Mouse (Mus musculus) neural tube, embryonic 13.5 days (tissue): Measurements from ENCODE around the gene Dennd1a. TPM values are rescaled to one million over a fixed set of nuclear protein-coding genes. Genes with fewer than 3 reads are reported as not detected.

Experiments used
- ATAC-seq: fragments of 200-750 bp; cut with Nextera tagmentation; 2 replicates; pipeline ENCODE4 v1.8.0; 2017; ENCODE audit warnings: low read depth, mild to moderate bottlenecking, moderate TSS enrichment, moderate library complexity
- H3K27ac ChIP-seq: fragments of 300-500 bp; sonication (generic); replicated peaks from 2 replicates; pipeline ENCODE4 v1.5.1; 2015; ENCODE audit warnings: moderate library complexity, mild to moderate bottlenecking, inconsistent platforms
- H3K27me3 ChIP-seq: fragments of 300-500 bp; sonication (generic); 2 replicates; pipeline ENCODE4 v1.6.1; 2015; ENCODE audit warnings: mild to moderate bottlenecking, inconsistent platforms
- H3K36me3 ChIP-seq: fragments of 300-500 bp; sonication (generic); 2 replicates; pipeline ENCODE4 v1.6.1; 2015; ENCODE audit warnings: mild to moderate bottlenecking, inconsistent platforms
- H3K4me1 ChIP-seq: fragments of 300-500 bp; sonication (generic); replicated peaks from 2 replicates; pipeline ENCODE4 v1.6.1; 2015; ENCODE audit warnings: inconsistent platforms
- H3K4me2 ChIP-seq: fragments of 300-500 bp; sonication (generic); 2 replicates; pipeline ENCODE4 v1.6.1; 2015; ENCODE audit warnings: inconsistent platforms, mild to moderate bottlenecking, moderate library complexity
- H3K4me3 ChIP-seq: fragments of 300-500 bp; sonication (generic); 2 replicates; pipeline ENCODE4 v1.5.1; 2015; ENCODE audit warnings: mild to moderate bottlenecking, inconsistent platforms
- H3K9ac ChIP-seq: fragments of 300-500 bp; sonication (generic); 2 replicates; pipeline ENCODE4 v1.6.1; 2015; ENCODE audit warnings: moderate library complexity, mild to moderate bottlenecking, inconsistent platforms
- H3K9me3 ChIP-seq: fragments of 300-500 bp; sonication (generic); 2 replicates; pipeline ENCODE4 v1.6.1; 2016; ENCODE audit warnings: inconsistent platforms
- WGBS: fragments of 180-500 bp; shearing (Covaris S2); methylation state at CpG from one replicate; pipeline ENCODE4 v1.1.7; 2015; 5-methylcytosine and 5-hydroxymethylcytosine counted together
- polyA plus RNA-seq: library from polyadenylated mRNA; unstranded; fragments of >200 nt; fragmentation: Nextera tagmentation; extraction: Ambion mirVana; gene quantifications from 2 replicates; pipeline ENCODE4 v1.2.1, GENCODE M21; 2015

Gene Dennd1a
- polyA plus RNA-seq, 1 experiment from 2014 or later = 14.6 TPM

GRCm38 (mm10) chr2:38159736-38160135, 127.5 kb downstream of the Dennd1a start:
- H3K27ac ChIP-seq = no peak overlapping the region
- no peak overlapping the region for H3K4me2 ChIP-seq
- H3K4me1 ChIP-seq = peaks cover 9% of the 10 kb centered on the region
- 79% methylated on average over 1 of the region's 1 CpGs for WGBS
- H3K36me3 ChIP-seq = no peaks in the 10 kb centered on the region
- H3K9me3 ChIP-seq = no peaks in the 10 kb centered on the region
- H3K4me3 ChIP-seq = no peak overlapping the region
- ATAC-seq = no peak
- no peaks in the 10 kb centered on the region for H3K27me3 ChIP-seq
- no peak overlapping the region for H3K9ac ChIP-seq

- no peak overlapping the region for H3K9ac ChIP-seq
- H3K36me3 ChIP-seq = no peaks in the 10 kb centered on the region
- 33% methylated on average over 1 of the region's 1 CpGs for WGBS
- H3K27ac ChIP-seq = no peak overlapping the region
- peaks cover 6% of the 10 kb centered on the region for H3K4me1 ChIP-seq
- no peak overlapping the region for H3K4me3 ChIP-seq
- no peak for ATAC-seq
- H3K9me3 ChIP-seq = no peaks in the 10 kb centered on the region
- no peak overlapping the region for H3K4me2 ChIP-seq
- no peaks in the 10 kb centered on the region for H3K27me3 ChIP-seq
Observed at GRCm38 (mm10) chr2:38157002-38157401, 130.2 kb downstream of the Dennd1a start.

GRCm38 (mm10) chr2:38156001-38156400, 131.2 kb downstream of the Dennd1a start:
- H3K27ac ChIP-seq = no peak overlapping the region
- H3K4me1 ChIP-seq = peaks cover 6% of the 10 kb centered on the region
- no peak overlapping the region for H3K9ac ChIP-seq
- no peak for ATAC-seq
- H3K4me3 ChIP-seq = no peak overlapping the region
- WGBS = 63% methylated on average over 2 of the region's 2 CpGs
- no peak overlapping the region for H3K4me2 ChIP-seq
- no peaks in the 10 kb centered on the region for H3K9me3 ChIP-seq
- H3K27me3 ChIP-seq = no peaks in the 10 kb centered on the region
- H3K36me3 ChIP-seq = no peaks in the 10 kb centered on the region

- H3K4me1 ChIP-seq = peaks cover 20% of the 10 kb centered on the region
- H3K27me3 ChIP-seq = no peaks in the 10 kb centered on the region
- no peak overlapping the region for H3K4me2 ChIP-seq
- no peak overlapping the region for H3K4me3 ChIP-seq
- H3K36me3 ChIP-seq = no peaks in the 10 kb centered on the region
- no peak for ATAC-seq
- no peak overlapping the region for H3K9ac ChIP-seq
- no peak overlapping the region for H3K27ac ChIP-seq
- no peaks in the 10 kb centered on the region for H3K9me3 ChIP-seq
Observed at GRCm38 (mm10) chr2:38144831-38145230, 142.4 kb downstream of the Dennd1a start.

- Histone ChIP-seq H3K27ac (no peak overlapping the region), H3K4me3 (no peak overlapping the region), H3K9me3 (no peaks in the 10 kb centered on the region), H3K36me3 (no peaks in the 10 kb centered on the region), H3K4me2 (no peak overlapping the region), H3K4me1 (peaks cover 23% of the 10 kb centered on the region), H3K27me3 (no peaks in the 10 kb centered on the region), H3K9ac (no peak overlapping the region)
- WGBS = 22% methylated on average over 8 of the region's 8 CpGs
- ATAC-seq = no peak
Observed at GRCm38 (mm10) chr2:38144067-38144779, 143.0 kb downstream of the Dennd1a start.

- no peaks in the 10 kb centered on the region for H3K9me3 ChIP-seq
- no peak overlapping the region for H3K27ac ChIP-seq
- no peak for ATAC-seq
- H3K4me1 ChIP-seq = peaks cover 23% of the 10 kb centered on the region
- no peak overlapping the region for H3K4me3 ChIP-seq
- H3K4me2 ChIP-seq = no peak overlapping the region
- WGBS = 27% methylated on average over 5 of the region's 5 CpGs
- H3K27me3 ChIP-seq = no peaks in the 10 kb centered on the region
- H3K9ac ChIP-seq = no peak overlapping the region
- no peaks in the 10 kb centered on the region for H3K36me3 ChIP-seq
Observed at GRCm38 (mm10) chr2:38142905-38143304, 144.3 kb downstream of the Dennd1a start.

- peaks cover 28% of the 10 kb centered on the region for H3K4me1 ChIP-seq
- ATAC-seq = no peak
Observed at GRCm38 (mm10) chr2:38142210-38142609, 145.0 kb downstream of the Dennd1a start.

GRCm38 (mm10) chr2:38139536-38139935, 147.7 kb downstream of the Dennd1a start:
- H3K4me1 ChIP-seq = peaks cover 35% of the 10 kb centered on the region
- no peaks in the 10 kb centered on the region for H3K27me3 ChIP-seq
- no peak overlapping the region for H3K27ac ChIP-seq
- H3K9me3 ChIP-seq = no peaks in the 10 kb centered on the region
- no peak overlapping the region for H3K4me2 ChIP-seq
- no peak overlapping the region for H3K4me3 ChIP-seq
- ATAC-seq = no peak
- H3K36me3 ChIP-seq = no peaks in the 10 kb centered on the region
- 56% methylated on average over 3 of the region's 3 CpGs for WGBS
- no peak overlapping the region for H3K9ac ChIP-seq

More at GRCm38 (mm10) chr2:38142210-38142609, 145.0 kb downstream of the Dennd1a start:
- Histone ChIP-seq H3K4me2 (no peak overlapping the region), H3K9ac (no peak overlapping the region), H3K27ac (no peak overlapping the region), H3K9me3 (no peaks in the 10 kb centered on the region), H3K4me3 (no peak overlapping the region), H3K27me3 (no peaks in the 10 kb centered on the region), H3K36me3 (no peaks in the 10 kb centered on the region)
- 69% methylated on average over 2 of the region's 2 CpGs for WGBS

GRCm38 (mm10) chr2:38137086-38137485, 150.1 kb downstream of the Dennd1a start:
- Histone ChIP-seq H3K27ac (no peak overlapping the region), H3K9me3 (no peaks in the 10 kb centered on the region), H3K27me3 (peaks cover 4% of the 10 kb centered on the region; the same call in 1 of the 2 replicates), H3K4me1 (peaks cover 22% of the 10 kb centered on the region), H3K36me3 (no peaks in the 10 kb centered on the region), H3K4me3 (no peak overlapping the region), H3K4me2 (no peak overlapping the region), H3K9ac (no peak overlapping the region)
- peak; percentile 87 for ATAC-seq
- 8% methylated on average over 5 of the region's 5 CpGs for WGBS

GRCm38 (mm10) chr2:38135427-38135826, 151.8 kb downstream of the Dennd1a start:
- peaks cover 4% of the 10 kb centered on the region; the same call in 1 of the 2 replicates for H3K27me3 ChIP-seq
- H3K4me2 ChIP-seq = no peak overlapping the region
- H3K9ac ChIP-seq = no peak overlapping the region
- WGBS = 51% methylated on average over 3 of the region's 3 CpGs
- no peak for ATAC-seq
- no peak overlapping the region for H3K4me3 ChIP-seq
- peaks cover 22% of the 10 kb centered on the region for H3K4me1 ChIP-seq
- H3K27ac ChIP-seq = no peak overlapping the region
- H3K9me3 ChIP-seq = no peaks in the 10 kb centered on the region
- no peaks in the 10 kb centered on the region for H3K36me3 ChIP-seq

- Histone ChIP-seq H3K4me3 (no peak overlapping the region), H3K4me2 (no peak overlapping the region), H3K36me3 (no peaks in the 10 kb centered on the region), H3K9me3 (no peaks in the 10 kb centered on the region), H3K27ac (no peak overlapping the region), H3K9ac (no peak overlapping the region), H3K27me3 (peaks cover 4% of the 10 kb centered on the region; the same call in 1 of the 2 replicates), H3K4me1 (peaks cover 13% of the 10 kb centered on the region)
- WGBS = 87% methylated on average over 5 of the region's 5 CpGs
- no peak for ATAC-seq
Observed at GRCm38 (mm10) chr2:38133036-38133825, 154.0 kb downstream of the Dennd1a start.

GRCm38 (mm10) chr2:38132233-38132822, 154.9 kb downstream of the Dennd1a start:
- Histone ChIP-seq H3K27me3 (peaks cover 4% of the 10 kb centered on the region; the same call in 1 of the 2 replicates), H3K4me1 (peaks cover 10% of the 10 kb centered on the region), H3K9me3 (no peaks in the 10 kb centered on the region), H3K4me3 (no peak overlapping the region), H3K9ac (no peak overlapping the region), H3K27ac (no peak overlapping the region), H3K36me3 (no peaks in the 10 kb centered on the region), H3K4me2 (no peak overlapping the region)
- ATAC-seq = no peak
- WGBS = 82% methylated on average over 1 of the region's 1 CpGs
